Mouse (Mus musculus) urinary bladder, postnatal 25 days (tissue): ENCODE results near the gene Whamm.

Source experiments
- DNase-seq: peaks from one replicate; pipeline ENCODE4 v3.0.0; 2022; ENCODE audit warnings: low spot score

The Whamm gene

DNA sequence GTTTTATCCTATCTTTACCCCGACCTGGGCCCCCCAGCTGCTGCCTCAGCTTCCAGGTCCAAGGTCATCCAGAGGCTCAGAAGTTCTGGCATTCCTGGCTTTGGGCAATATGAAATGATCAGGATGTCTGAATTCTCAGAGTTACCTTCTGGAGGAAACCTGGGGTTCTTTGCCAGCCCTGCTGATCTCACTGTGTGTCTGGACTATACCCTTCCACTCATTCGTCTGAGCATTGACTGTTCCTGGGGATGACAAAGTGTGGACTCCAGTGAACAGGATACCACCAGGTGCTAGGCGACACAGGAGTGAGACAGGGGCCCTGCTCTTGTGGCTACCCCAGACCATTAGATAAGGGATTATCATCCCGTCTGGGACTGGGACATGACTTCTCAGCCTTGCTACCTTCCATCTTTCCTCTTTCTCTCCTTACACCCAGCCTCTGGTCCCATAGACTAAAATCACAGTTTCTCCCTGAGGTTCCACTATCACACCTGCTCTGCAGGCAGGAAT lies 7.5 kb upstream of the Whamm start:
- DNase-seq, result no peak

DNA sequence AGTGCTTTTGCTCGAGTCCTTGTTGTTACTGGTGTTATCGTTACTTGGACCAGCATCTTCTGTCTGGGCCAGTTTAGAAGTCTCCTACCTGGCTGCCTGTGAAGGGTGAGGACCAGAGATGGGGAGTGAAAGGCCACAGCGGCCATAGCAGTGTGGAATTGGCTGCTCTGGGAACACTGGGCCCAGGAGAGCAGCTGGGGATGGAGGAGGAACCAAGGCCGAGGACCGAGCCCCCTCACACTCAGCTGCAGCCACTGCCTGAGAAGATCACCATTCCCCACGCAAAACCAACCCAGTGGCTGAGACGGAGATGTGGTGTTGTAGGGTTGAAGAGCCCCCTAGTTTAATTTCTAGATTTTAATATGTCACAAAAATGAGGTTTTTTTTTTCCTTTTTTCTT lies 6.3 kb upstream of the Whamm start:
- DNase-seq, result no peak

DNA sequence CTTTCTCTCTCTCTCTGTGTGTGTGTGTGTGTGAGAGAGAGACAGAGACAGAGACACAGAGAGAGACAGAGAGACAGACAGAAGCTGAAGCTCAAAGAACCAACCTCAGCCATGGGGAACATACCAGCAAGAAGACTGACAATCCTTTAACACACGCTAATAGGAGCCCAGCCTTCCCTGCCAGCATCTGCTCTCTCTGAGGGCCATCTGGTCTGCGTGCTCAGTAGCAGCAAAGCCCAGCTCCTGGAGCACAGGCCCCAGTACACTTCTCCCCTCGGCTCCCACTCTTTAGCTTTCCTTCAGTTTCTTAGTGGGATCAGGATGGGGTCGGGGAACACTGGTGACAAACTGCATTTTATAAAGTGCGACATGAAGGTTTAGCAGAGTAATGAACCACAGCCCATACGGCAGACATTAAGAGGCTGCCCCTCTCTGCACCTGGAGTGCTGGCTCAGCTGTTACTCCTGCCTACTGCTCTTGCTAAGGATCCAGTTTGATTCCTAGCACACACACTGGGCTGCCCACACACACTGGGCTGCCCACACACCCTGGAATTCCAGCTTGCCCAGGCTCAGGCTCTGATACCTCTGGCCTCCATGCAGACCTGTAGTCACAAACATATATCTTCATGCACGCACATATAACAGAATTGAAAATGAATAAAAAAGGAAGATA lies 5.5 kb upstream of the Whamm start:
- DNase-seq, result no peak

DNA sequence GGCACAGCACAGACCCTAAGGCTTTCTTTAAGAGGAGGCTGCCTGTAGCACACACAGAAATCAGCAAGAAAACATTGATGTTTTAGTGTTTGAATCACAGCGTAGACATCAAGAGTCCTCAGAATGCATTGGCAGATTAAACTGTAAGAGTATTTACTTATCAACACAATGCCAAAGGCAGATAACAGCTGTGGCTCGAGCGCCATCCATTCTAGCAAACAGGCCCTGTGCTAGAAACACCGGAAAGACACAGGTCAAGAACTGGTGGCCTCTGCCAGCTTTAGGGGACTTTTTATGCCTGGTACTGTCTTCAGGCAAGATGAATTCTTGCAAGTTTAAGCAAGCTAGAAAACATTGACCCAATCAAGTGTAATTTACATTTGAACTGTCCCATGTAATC lies 4.7 kb upstream of the Whamm start:
- no peak for DNase-seq

DNA sequence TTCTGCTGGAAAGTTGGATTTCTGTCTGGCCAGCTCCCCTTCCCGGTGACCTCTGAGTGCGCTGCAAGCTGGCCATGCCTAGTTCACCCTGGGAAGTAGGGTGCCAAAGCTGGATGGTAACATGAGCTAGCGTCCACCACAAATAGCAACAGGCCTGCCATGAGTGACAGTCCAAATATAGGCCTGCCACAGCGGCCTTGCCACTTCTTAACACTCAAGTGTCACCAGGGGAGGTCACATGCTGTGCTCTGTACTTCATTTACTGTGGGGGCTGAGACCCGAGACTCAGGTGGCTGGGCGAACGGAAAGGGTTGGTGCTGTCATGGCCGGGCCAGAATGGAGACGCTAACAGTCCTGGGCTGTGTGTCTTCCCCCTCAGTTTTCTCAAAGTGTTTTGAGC lies 4.2 kb upstream of the Whamm start, which contains the start of gene Fsd2:
Gene Fsd2, minus strand, starts transcription at position 53 of the 400 bp plus-strand sequence.
- no peak for DNase-seq

DNA sequence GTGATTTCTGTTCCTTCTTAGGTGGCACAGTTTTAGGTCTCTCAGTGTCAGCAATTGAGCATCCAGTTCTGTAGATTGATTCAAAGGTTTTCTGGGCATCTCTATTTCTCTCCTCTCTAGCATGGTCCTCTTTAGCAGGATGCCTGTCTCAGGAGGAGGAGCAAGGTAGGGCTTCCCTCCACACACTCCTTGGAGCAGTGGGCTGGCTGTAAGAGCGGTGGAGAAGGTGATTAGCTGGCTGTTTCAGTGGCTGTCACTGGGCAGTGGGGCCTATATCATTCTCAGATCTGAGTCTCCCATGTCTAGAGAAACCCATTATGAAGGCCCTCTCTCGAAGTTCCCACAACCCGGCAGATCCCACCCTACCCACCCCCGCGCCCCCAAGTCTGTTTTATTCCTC lies 3.7 kb upstream of the Whamm start:
- DNase-seq, result no peak

DNA sequence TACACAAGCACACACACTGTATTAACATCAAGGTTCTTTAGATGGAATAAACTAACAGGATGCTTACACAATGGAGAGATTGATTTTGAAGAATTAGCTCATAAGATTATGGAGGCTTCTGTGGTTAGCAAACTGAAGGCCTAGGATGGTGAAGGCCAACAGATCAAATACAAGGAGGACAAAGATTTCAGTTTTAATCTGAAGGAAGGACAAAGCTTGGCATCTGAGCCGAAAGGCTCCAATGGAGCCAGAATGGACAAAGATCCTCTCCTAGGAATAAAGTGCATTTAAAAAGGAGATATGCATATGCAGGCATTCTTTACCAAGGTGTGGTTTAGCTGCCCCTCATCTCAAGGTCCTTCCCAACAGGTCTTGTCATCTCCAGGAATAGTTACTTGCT lies 1.2 kb upstream of the Whamm start:
- no peak for DNase-seq

DNA sequence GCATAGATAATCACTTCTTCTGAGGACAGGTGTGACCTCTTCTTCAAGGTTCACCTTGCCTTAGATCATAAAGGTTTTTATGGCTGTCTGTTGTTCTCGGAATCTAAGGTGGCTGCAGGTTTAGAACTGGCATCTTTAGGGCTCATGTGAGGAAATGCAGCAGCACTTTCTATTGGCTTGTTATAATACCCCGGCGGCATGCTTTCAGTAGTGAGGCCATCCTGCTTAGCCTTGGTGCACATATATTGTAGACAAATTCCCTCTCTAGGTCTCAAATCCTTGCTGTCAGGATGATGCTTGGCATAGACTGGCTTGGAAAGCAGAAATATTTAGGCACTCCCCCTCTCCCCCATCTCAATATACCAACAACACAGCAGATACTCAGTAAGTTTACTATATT lies 795 bp upstream of the Whamm start:
- no peak for DNase-seq

DNA sequence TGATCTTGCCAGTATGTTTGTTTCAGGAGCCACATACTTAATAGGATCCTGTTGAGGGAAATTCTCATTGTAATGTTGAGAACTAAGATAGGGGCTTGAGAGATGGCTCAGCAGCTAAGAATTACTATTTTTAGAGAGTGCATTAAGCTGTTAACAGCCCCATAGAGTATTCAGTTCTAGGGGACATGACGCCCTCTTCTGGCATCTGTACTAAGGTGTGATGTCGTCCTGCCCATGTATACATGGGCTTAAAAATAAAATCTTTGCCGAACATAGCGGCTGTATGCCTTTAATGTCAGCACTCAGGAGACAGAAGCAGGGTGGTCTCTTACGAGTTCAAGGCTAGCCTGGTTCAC lies 336 bp upstream of the Whamm start:
- DNase-seq, result no peak

DNA sequence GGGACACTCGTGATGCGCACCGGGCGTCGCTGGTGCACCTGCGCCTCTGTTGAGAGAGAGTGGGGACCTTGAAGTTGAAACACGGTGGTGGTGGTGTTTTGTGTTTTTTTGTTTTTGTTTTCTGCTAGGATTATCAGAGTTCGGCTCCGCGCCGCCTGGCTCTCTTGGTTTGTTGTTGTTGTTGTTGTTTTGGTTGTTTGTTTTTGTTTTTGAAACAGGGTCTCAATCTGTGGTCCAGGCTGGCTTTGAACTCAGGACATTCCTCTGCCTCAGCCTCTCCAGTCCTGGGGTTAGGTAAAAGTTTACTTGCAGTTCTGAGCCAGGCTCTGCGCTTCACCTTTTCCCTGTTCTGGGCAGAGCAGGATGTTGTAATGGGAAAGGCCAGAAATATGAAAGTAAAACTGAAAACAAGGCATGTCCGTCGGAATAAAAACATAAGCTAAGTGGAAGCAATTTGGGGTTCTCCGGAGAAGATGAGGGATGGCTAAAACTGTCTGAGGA lies 925 bp downstream of the Whamm start:
- no peak for DNase-seq

DNA sequence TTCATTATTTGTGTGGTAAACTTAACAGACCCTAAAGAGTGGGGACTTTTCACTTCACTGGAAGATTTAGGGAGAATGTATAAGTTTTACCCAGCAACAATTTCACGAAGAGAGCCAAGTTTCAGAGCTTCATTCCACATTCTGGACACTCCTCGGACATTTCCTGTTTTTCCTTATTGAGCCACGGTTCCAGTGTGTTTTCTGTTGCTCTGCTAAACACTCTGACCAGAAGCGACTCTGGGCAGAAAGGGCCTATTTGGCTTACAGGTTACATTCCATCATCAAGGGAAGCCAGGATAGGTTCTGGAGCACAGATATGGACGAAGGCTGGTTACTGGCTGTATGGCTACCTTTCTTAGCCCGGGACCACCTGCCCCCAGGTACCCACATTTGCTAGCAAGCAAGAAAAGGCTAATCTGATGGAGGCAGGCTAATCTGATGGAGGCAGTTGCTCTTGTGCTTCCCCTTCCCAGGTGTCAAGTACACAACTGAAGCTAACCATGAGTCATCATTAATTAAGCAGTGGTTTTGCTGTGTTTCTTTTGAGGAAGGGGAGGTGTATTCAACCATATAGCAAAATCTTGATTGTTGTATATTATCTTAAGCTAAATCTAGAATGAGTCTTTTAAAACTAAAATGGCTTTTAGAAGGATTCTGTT lies 1.7 kb downstream of the Whamm start:
- DNase-seq, result no peak

DNA sequence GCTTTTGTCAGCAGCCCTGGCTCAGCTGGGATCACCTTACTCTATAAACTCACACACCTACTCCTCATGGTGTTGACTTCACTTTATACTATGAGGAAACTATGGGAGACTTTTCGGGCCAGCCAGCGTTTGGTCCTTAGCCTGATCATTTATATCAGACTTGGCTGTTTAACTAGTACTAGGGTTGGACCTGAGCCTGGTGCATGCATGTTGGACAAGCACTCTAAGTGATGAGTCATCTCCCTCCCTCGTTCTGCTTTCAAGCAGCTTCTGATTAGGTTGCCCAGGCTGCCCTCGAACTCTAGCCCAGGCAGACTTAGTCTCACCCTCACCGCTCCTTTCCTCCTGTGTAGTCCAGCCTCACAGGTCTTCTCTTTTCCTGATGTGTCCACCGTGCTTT lies 2.3 kb downstream of the Whamm start:
- no peak for DNase-seq

DNA sequence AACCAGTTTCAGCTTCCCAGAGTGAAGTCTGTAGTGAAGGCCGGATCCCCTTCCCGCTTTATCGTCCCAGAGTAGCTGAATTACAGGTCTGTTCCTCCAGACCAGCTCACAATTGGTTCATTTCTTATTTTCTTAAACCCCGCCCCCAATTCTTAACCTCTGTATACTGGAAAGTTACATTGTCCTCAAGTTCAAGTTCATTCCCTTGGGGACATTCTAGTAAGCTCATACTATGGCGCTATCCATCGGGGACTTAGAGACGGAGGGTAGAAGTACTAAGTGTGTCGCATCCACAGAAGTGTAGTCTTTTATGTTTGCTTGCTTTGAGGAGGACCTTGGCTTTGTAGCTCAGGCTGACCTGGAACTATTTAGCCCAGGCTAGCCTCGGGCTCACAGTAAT lies 2.8 kb downstream of the Whamm start:
- no peak for DNase-seq

DNA sequence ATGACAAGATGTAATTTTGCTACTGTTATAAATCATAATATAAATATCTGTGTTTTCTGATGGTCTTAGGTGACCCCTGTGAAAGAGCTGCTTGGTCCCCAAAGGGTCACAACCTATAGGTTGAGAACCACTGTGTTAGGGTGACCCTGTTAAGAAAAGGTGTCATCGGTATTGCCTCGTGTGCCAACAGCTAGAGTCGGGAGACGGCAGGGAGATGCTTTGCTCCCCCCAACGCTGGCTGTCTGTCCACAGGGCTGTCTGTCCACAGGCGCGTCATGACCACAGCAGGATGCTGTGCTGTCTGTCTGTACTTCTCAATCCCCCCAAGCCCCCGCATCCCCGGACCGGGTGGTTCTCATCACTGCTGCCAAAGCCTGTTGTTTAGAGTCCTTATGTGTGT lies 4.5 kb downstream of the Whamm start:
- DNase-seq, result no peak

DNA sequence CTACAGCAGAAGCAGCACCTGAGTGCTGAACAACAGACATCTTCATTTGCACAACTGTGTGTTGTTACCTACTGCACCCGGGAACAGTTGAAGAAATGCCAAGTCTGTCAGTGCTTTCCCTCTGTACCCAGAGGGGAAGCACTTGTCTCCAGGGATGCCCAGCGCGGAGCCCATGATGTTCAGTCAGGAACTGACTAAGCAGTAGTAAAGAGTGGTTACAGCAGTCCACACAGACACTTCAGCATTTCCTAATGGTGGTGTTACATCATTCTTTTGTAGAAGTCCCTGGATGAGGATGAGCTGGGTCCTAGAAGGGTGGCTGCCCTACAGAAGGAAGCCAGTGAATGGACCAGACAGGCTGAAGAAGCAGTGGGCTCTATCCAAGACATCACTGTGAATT lies 6.8 kb downstream of the Whamm start:
- DNase-seq, result no peak

DNA sequence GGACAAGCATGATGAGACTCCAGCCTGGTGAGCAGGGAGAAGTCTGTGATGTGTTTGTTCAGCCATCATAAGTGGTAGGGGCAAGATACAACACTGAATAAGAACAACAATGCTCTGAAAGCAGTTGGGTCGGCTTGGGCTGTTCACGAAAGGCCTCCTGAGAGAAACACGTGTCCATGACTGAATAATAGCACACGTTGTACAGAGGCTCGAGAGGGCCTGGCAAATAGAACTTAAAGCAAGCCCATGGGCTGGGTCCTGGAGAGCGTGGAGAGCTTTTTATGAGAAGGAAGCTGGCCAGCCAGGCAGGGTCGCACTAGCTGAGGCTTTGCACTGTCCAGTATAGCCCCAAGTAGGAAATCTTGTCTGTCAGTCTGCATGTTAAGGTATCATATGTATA lies 7.3 kb downstream of the Whamm start:
- no peak for DNase-seq

DNA sequence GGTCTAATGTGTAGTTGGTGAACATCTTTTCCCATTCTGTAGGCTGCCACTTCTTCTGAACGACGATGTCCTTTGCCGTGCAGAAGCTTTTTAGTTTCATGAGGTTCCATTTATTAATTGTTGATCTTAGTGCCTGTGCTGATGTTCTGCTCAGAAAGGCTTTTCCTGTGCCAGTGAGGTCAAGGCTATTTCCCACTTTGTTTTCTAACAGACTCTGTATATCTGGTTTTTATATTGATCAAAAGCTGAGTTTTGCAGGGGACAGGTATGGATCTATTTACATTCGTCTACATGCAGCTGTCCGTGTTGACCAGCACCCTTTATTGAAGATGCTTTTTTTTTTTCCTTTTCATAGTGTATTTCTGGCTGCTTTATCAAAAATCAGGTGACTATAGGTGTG lies 8.2 kb downstream of the Whamm start:
- DNase-seq, result no peak

DNA sequence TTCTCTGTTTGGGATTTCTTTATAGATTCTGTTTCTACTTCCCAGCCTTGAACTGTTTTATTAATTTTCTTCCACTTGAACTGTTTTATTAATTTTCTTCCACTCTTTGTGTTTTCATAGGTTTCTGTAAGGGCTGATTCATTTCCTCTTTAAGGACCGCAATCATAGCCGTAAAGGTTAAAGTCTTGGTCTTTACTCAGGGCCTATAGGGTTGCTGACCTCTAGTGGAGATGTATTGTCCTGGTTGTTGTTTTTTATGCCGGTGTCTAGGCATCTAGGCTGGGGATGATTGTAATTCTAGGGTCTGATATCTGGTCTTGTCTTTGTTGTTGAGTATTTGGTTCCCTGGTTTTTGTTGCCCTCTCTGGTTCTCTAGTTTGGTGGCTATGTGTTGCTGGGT lies 12.4 kb downstream of the Whamm start:
- no peak for DNase-seq

DNA sequence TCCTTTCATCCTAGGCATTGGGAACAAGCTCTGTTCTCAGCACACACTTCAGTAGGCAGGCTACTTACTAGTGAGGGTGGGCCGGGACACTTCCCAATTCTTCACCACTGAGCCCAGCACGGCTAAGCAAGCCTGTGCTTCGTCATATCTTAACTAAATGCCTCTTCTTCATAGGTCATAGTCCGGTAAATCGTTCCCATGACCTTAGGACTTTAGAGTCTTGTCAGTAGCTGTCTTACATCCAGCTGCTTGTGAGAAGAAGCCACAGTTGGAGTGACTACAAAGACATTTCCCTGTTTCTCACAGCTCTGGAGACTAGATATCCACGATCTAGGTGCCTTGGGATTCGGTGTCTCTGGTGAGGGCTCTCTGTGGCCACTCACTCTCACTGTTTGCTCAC lies 14.3 kb downstream of the Whamm start:
- no peak for DNase-seq

DNA sequence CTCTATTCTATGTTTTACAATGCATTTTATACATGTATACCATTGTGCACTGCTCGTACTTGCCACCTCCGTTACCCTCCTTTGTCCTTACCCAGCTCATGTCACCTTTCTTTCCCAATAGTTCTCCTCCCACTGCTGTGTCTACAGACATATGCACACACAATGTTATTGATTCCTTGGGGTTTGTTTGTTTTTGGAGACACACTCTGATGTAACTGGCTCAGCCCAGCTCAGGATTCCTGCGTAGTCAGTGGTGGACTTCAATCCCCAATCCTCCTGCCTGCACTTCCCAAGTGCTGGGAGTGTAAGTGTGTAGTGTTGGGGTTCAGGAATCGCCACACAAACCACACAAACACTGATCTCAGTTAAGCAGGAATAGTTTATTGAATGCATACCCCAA lies 16.2 kb downstream of the Whamm start:
- DNase-seq, result no peak

DNA sequence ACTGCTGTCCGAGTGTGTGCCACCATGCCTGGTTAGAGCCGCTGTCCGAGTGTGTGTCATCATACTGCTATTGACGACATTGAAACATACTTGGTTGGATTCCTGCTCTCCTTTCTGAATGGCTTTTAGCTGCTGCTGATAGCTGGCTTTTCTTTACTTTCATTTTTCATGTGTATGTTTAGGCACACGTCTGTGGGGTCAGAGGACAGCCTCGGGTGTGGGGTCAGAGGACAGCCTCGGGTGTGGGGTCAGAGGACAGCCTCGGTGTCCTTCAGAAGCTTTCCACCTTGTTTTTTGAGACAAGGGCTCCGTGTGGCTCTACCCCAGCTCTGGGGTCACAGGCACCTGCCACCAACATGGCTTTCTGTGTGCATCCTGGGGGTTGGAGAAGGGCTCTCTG lies 21.6 kb downstream of the Whamm start:
- DNase-seq, result no peak

DNA sequence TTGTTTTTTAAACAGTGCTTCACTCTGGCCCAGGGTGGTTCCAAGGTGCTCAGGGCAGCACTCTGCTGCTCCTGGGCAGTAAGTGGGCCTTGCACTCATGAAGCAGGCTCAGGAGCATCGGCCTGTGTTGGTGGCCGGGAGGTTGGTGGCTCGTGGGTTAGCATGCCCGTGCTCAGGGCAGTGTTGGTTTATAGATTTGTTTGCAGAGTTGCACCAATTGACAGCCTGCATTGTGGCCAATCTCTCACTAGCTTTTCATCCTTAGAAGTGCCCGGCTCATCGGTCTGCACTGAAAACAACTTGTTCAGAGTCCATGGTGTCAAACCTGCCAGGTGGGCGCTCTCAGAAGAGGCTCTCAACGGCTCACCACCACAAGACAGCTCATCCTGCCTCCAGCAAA lies 22.3 kb downstream of the Whamm start:
- no peak for DNase-seq

DNA sequence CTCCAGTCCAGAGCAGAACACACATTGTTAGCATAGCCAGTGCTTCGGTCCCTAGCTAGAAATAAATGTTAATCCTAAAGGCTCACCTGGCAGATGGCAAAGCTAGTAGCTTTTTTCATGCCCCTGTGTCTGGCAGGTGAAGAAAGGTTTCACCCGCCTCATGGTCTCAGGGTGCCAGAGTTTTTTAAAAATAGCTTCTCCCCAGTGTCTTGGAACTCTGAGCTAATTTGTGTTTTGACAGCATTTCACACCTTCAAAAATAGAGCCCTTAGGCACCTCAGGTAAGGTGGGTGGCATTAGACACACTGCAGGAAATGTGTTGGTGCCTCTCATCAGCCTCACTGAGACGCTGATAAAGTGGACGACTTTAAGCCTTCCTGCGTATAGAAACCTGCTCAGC lies 24.0 kb downstream of the Whamm start:
- no peak for DNase-seq

DNA sequence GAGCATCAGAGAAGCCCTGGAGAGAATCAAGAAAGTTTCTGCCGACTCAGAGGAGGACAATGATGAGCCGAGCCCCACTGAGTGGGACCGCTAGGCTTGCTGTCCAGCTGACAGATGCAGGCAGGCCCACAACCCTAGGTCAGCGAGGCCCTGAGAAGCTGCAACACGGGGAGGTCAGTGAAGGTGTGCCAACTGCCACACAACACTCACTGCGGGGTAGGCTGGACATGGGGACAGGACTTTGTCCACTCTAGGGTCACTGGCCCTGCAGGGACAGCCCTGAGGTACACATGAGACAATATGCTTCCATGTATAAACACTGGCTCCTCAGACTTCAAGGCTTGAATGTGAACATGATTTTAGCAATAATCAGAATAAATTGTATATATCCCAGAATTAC lies 25.0 kb downstream of the Whamm start:
- DNase-seq, result no peak
